Mouse (Mus musculus): ENCODE data around the gene Mcf2l. TPM values are rescaled to one million over a fixed set of nuclear protein-coding genes. Genes with fewer than 3 reads are reported as not detected.

The Mcf2l gene
- polyA plus RNA-seq, 1 experiment from 2014 or later: 140 TPM

Small RNA genes lying within 50 kb of the gene (microRNA-seq; reads per million reads assigned to microRNA genes)
- gene Gm38671: not detected

Other genes with a start within 250 kb of the Mcf2l start
- gene Tubgcp3, start 201.6 kb upstream of the Mcf2l start, polyA plus RNA-seq (2014; fragmentation: Nextera tagmentation; extraction: Ambion mirVana): 42.9 and 48.5 TPM in 2 replicates
- 14.6 and 17.1 TPM in 2 replicates for gene Atp11a, start 116.8 kb upstream of the Mcf2l start, polyA plus RNA-seq (2014; fragmentation: Nextera tagmentation; extraction: Ambion mirVana)
- not detected in 2 replicates for gene F7, start 152.2 kb downstream of the Mcf2l start, polyA plus RNA-seq (2014; fragmentation: Nextera tagmentation; extraction: Ambion mirVana)
- gene F10, start 163.5 kb downstream of the Mcf2l start, polyA plus RNA-seq (2014; fragmentation: Nextera tagmentation; extraction: Ambion mirVana): 0.31 TPM in 1 of 2 replicates, not detected in the other
- 0.91 and 0.93 TPM in 2 replicates for gene Proz, start 187.1 kb downstream of the Mcf2l start, polyA plus RNA-seq (2014; fragmentation: Nextera tagmentation; extraction: Ambion mirVana)
- gene Pcid2, start 231.7 kb downstream of the Mcf2l start, polyA plus RNA-seq (2014; fragmentation: Nextera tagmentation; extraction: Ambion mirVana): 33.3 and 39.3 TPM in 2 replicates
- gene Cul4a, start 231.8 kb downstream of the Mcf2l start, polyA plus RNA-seq (2014; fragmentation: Nextera tagmentation; extraction: Ambion mirVana): 70.3 and 82.9 TPM in 2 replicates

Measured in neural tube, embryonic 14.5 days (tissue).